Mouse (Mus musculus): ENCODE data around the gene Shq1. TPM values are rescaled to one million over a fixed set of nuclear protein-coding genes. Genes with fewer than 3 reads are reported as not detected.

The Shq1 gene
- polyA plus RNA-seq, 1 experiment = 12.6 TPM

GRCm38 (mm10) chr6:100526066-100526465 lies 144.9 kb downstream of the Shq1 start:
- TF ChIP-seq CTCF (IDR thresholded peaks at IDR 0.05; ENCODE audit: control insufficient read depth, insufficient read depth, insufficient read length) (no peak), MYOD1 (IDR thresholded peaks at IDR 0.05; ENCODE audit: control insufficient read depth, insufficient read length, low read depth) (no peak), FOSL1 (IDR thresholded peaks at IDR 0.05; ENCODE audit: insufficient read depth, low read length, poor library complexity, severe bottlenecking) (no peak), USF1 (IDR thresholded peaks at IDR 0.05; ENCODE audit: low read depth) (peak; percentile 31)
- H3K79me3 ChIP-seq (ENCODE audit: low read depth) = no peaks in the 10 kb centered on the region
- no peak overlapping the region for H3K4me3 ChIP-seq (ENCODE audit: insufficient read depth, poor library complexity, severe bottlenecking)
- no peaks in the 10 kb centered on the region for H3K36me3 ChIP-seq (ENCODE audit: control insufficient read depth, insufficient read depth)
- no peak overlapping the region for H3ac ChIP-seq (ENCODE audit: control insufficient read depth, insufficient read length, low read depth)
- peaks cover 3% of the 10 kb centered on the region for H3K27me3 ChIP-seq (ENCODE audit: control insufficient read depth, insufficient read depth, insufficient read length)
- no peaks in the 10 kb centered on the region for H3K79me2 ChIP-seq (ENCODE audit: control insufficient read depth, insufficient read depth)

GRCm38 (mm10) chr6:100525496-100525895 lies 145.5 kb downstream of the Shq1 start:
- TF ChIP-seq MAX (IDR thresholded peaks at IDR 0.05) (no peak), FOSL1 (IDR thresholded peaks at IDR 0.05; ENCODE audit: insufficient read depth, low read length, poor library complexity, severe bottlenecking) (no peak), MYOG (IDR thresholded peaks at IDR 0.05; ENCODE audit: control insufficient read depth, extremely low read depth, insufficient read length) (no peak), USF1 (IDR thresholded peaks at IDR 0.05; ENCODE audit: low read depth) (no peak), CTCF (IDR thresholded peaks at IDR 0.05; ENCODE audit: control insufficient read depth, insufficient read depth, insufficient read length) (no peak), MYOD1 (IDR thresholded peaks at IDR 0.05; ENCODE audit: control insufficient read depth, insufficient read length, low read depth) (no peak), CEBPB (IDR thresholded peaks at IDR 0.05; ENCODE audit: low read depth) (no peak)
- Histone ChIP-seq H3K79me3 (ENCODE audit: low read depth) (no peaks in the 10 kb centered on the region), H3ac (ENCODE audit: control insufficient read depth, insufficient read length, low read depth) (no peak overlapping the region), H3K4me3 (ENCODE audit: insufficient read depth, poor library complexity, severe bottlenecking) (no peak overlapping the region), H3K79me2 (ENCODE audit: control insufficient read depth, insufficient read depth) (no peaks in the 10 kb centered on the region), H3K27me3 (ENCODE audit: control insufficient read depth, insufficient read depth, insufficient read length) (peaks cover 3% of the 10 kb centered on the region), H3K36me3 (ENCODE audit: control insufficient read depth, insufficient read depth) (no peaks in the 10 kb centered on the region)

- Histone ChIP-seq H3K27me3 (ENCODE audit: control insufficient read depth, insufficient read depth, insufficient read length) (peaks cover 22% of the 10 kb centered on the region), H3ac (ENCODE audit: control insufficient read depth, insufficient read length, low read depth) (no peak overlapping the region), H3K79me3 (ENCODE audit: low read depth) (no peaks in the 10 kb centered on the region), H3K79me2 (ENCODE audit: control insufficient read depth, insufficient read depth) (no peaks in the 10 kb centered on the region), H3K36me3 (ENCODE audit: control insufficient read depth, insufficient read depth) (no peaks in the 10 kb centered on the region), H3K4me3 (ENCODE audit: insufficient read depth, poor library complexity, severe bottlenecking) (no peak overlapping the region)
- TF ChIP-seq CEBPB (IDR thresholded peaks at IDR 0.05; ENCODE audit: low read depth) (no peak), MAX (IDR thresholded peaks at IDR 0.05) (no peak)
These were observed 148.5 kb downstream of the Shq1 start for GRCm38 (mm10) chr6:100522495-100522894.

GRCm38 (mm10) chr6:100521615-100522398 lies 149.2 kb downstream of the Shq1 start:
- Histone ChIP-seq H3K4me3 (ENCODE audit: insufficient read depth, poor library complexity, severe bottlenecking) (no peak overlapping the region), H3K79me2 (ENCODE audit: control insufficient read depth, insufficient read depth) (no peaks in the 10 kb centered on the region), H3ac (ENCODE audit: control insufficient read depth, insufficient read length, low read depth) (no peak overlapping the region), H3K27me3 (ENCODE audit: control insufficient read depth, insufficient read depth, insufficient read length) (peaks cover 26% of the 10 kb centered on the region), H3K36me3 (ENCODE audit: control insufficient read depth, insufficient read depth) (no peaks in the 10 kb centered on the region), H3K79me3 (ENCODE audit: low read depth) (no peaks in the 10 kb centered on the region)
- TF ChIP-seq MYOG (IDR thresholded peaks at IDR 0.05; ENCODE audit: control insufficient read depth, extremely low read depth, insufficient read length) (no peak), CTCF (IDR thresholded peaks at IDR 0.05; ENCODE audit: control insufficient read depth, insufficient read depth, insufficient read length) (no peak), MAX (IDR thresholded peaks at IDR 0.05) (no peak), FOSL1 (IDR thresholded peaks at IDR 0.05; ENCODE audit: insufficient read depth, low read length, poor library complexity, severe bottlenecking) (no peak), MYOD1 (IDR thresholded peaks at IDR 0.05; ENCODE audit: control insufficient read depth, insufficient read length, low read depth) (no peak), CEBPB (IDR thresholded peaks at IDR 0.05; ENCODE audit: low read depth) (no peak), USF1 (IDR thresholded peaks at IDR 0.05; ENCODE audit: low read depth) (no peak)

GRCm38 (mm10) chr6:100520558-100521099 lies 150.3 kb downstream of the Shq1 start:
- H3ac ChIP-seq (ENCODE audit: control insufficient read depth, insufficient read length, low read depth) = no peak overlapping the region
- H3K4me3 ChIP-seq (ENCODE audit: insufficient read depth, poor library complexity, severe bottlenecking) = no peak overlapping the region
- H3K79me3 ChIP-seq (ENCODE audit: low read depth) = no peaks in the 10 kb centered on the region
- no peaks in the 10 kb centered on the region for H3K36me3 ChIP-seq (ENCODE audit: control insufficient read depth, insufficient read depth)
- TF ChIP-seq FOSL1 (IDR thresholded peaks at IDR 0.05; ENCODE audit: insufficient read depth, low read length, poor library complexity, severe bottlenecking) = no peak
- no peak for TF ChIP-seq MYOG (IDR thresholded peaks at IDR 0.05; ENCODE audit: control insufficient read depth, extremely low read depth, insufficient read length)
- TF ChIP-seq CTCF (IDR thresholded peaks at IDR 0.05; ENCODE audit: control insufficient read depth, insufficient read depth, insufficient read length) = no peak
- TF ChIP-seq CEBPB (IDR thresholded peaks at IDR 0.05; ENCODE audit: low read depth) = no peak
- no peaks in the 10 kb centered on the region for H3K79me2 ChIP-seq (ENCODE audit: control insufficient read depth, insufficient read depth)
- peaks cover 32% of the 10 kb centered on the region for H3K27me3 ChIP-seq (ENCODE audit: control insufficient read depth, insufficient read depth, insufficient read length)

GRCm38 (mm10) chr6:100519837-100520236 lies 151.1 kb downstream of the Shq1 start:
- H3K79me2 ChIP-seq (ENCODE audit: control insufficient read depth, insufficient read depth) = no peaks in the 10 kb centered on the region
- H3ac ChIP-seq (ENCODE audit: control insufficient read depth, insufficient read length, low read depth) = no peak overlapping the region
- H3K4me3 ChIP-seq (ENCODE audit: insufficient read depth, poor library complexity, severe bottlenecking) = no peak overlapping the region
- H3K27me3 ChIP-seq (ENCODE audit: control insufficient read depth, insufficient read depth, insufficient read length) = peaks cover 33% of the 10 kb centered on the region
- H3K79me3 ChIP-seq (ENCODE audit: low read depth) = no peaks in the 10 kb centered on the region
- no peak for TF ChIP-seq MYOG (IDR thresholded peaks at IDR 0.05; ENCODE audit: control insufficient read depth, extremely low read depth, insufficient read length)
- TF ChIP-seq USF1 (IDR thresholded peaks at IDR 0.05; ENCODE audit: low read depth) = no peak
- TF ChIP-seq CTCF (IDR thresholded peaks at IDR 0.05; ENCODE audit: control insufficient read depth, insufficient read depth, insufficient read length) = no peak
- TF ChIP-seq MYOD1 (IDR thresholded peaks at IDR 0.05; ENCODE audit: control insufficient read depth, insufficient read length, low read depth) = no peak
- TF ChIP-seq FOSL1 (IDR thresholded peaks at IDR 0.05; ENCODE audit: insufficient read depth, low read length, poor library complexity, severe bottlenecking) = no peak
- TF ChIP-seq MAX (IDR thresholded peaks at IDR 0.05) = no peak
- TF ChIP-seq CEBPB (IDR thresholded peaks at IDR 0.05; ENCODE audit: low read depth) = no peak
- H3K36me3 ChIP-seq (ENCODE audit: control insufficient read depth, insufficient read depth) = no peaks in the 10 kb centered on the region

All from C2C12 (cell line).